Mouse (Mus musculus): ENCODE results near the gene Dcaf8. TPM values are rescaled to one million over a fixed set of nuclear protein-coding genes. Genes with fewer than 3 reads are reported as not detected.

The Dcaf8 gene
- polyA plus RNA-seq, 1 experiment: 77.2 TPM

DNA sequence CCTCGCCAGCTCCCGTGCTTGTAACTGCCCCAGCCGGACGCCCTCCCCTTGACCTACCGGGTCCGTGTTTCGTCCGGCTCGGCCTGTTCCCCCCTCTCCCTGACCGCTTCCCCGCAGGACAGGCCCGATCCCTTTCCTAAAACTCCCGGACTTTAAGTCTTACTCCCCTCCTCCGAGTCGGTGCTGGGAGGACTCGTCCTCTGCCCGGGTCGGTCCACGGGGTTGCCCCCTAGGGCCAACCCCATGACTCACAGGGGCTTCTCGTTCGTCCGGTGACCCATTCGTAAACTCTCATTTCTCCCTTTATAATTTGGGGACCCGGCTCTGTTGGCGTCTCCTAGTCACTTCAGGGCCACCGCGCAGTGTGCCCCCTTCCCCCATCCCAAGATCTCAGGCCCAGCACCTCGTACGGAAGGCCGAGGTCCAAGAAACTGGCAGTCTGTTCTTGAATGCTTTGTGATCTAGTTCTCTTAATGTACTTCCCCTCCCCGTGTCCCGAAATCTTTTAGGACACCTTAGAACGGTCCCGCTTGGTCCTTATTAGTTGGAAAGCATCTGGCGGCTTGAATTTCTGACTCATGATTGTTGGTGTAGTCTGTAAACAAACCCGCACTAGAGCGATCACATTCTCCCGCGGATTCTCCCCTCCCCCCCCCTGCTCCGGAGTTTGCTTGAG lies 533 bp downstream of the Dcaf8 start:
- no peak for DNase-seq (ENCODE audit: low read depth)

DNA sequence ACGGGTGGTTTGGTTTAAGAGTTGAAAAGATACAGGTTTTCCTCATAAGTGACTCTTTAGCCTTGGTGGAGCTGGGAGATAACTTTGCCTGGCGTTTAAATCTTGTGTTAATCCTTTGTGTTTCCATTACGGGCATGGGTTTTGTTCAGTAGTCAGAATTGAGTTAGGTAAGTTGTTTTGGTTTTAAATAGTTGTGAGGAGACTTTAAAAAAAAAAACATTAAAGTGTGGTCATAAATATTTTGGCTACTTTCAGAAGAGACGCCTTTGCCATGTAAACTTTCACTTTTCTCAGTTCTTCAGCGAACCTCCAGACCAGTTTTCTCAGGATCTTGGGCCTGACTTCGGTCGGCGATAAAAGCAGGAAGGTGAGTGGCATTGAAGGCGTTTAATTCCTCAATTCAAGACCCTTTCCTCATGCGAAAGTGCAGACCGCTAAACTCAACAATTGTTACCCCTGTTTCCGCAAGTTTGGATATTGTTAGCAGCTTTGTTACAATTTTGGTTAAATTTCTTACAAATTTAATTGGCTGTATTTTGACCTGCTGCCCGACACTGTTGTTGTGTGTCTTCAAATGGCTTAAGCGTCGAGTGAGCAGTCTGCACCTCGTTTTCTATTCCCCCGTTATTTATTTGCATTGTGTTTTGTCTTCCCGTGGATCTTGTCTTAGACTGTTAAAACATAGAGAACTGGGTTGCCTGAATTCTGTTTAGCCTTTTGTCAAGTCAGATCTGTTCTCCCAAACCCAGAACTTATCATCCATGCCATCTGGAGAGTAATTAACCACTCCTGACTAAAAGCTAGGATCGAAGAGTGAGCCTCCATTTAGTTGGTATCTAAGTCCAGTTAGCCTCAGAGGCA lies 1.3 kb downstream of the Dcaf8 start:
- DNase-seq (ENCODE audit: low read depth): no peak

DNA sequence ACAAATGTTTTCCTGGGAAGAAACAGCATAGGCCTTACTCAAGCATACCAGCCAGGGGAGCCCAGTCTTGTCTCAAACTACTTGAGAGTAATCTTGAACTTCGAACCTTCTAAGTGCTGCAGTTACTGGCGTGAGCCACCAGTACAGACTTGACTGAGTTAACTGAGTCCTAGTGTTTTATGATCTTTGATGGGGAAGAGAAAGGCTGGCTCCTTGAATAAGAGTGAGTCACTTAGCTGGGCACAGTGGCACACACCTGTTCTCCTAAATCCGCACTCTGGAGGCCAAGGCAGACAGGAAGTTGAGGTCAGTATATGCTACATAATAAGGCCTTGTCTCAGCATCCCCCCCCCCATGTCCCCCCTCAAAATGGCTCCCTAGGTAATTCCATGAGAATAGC lies 6.7 kb downstream of the Dcaf8 start:
- DNase-seq (ENCODE audit: low read depth): no peak

DNA sequence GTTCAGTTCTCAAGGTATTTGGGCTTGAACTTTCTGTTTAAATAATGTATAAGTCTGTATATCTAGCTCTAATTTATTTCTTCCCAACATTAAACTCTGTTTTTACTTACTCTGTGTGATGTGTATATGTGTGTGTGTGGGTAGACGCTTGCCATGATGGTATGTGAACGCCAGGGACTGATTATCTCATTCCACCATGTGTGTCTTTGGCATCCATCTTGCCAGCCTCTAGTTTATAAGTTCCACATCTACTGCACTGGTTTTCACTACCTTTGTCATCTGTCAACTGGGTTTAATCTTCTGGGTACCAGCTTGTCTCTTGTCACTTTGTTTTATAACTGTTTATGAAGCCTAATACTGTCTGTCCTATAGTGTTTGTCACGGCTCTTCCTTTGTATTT lies 7.6 kb downstream of the Dcaf8 start:
- DNase-seq (ENCODE audit: low read depth): no peak

DNA sequence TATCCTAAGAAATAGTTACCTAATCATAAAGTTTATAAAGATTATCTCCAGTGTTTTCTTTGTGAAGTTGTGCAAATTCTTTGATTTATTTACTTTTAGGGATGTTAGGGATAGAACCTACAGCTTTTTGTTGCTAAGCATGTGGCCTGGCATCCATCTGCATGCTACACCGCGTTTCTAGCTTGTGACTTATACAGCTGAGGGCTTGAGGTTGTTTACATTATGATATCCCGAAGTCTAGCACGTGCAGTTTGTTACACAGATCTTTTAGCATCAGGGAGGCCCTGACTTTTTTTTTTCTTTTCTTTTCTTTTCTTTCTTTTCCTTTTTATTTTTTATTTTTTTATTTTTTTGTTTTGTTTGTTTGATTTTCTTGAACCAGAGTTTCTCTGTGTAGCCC lies 12.1 kb downstream of the Dcaf8 start:
- DNase-seq (ENCODE audit: low read depth): no peak

DNA sequence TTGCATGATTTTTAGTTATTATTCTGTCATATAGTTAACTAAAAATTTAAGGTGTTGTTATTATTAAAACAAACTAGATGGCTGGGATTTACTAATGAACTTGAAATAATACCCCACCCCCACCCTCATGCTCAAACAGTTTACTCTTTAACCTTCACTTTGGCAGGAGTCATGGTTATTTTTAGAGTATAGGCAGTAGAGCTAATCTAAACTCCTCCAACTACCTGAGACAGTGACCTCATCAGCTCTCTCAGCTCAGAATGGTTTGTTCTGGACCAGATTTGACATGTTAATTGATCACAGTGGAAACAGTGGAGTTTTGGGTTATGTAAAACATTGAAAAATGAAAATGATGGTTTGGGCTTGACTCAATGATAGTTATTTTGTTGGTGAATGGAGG lies 12.6 kb downstream of the Dcaf8 start:
- DNase-seq (ENCODE audit: low read depth): no peak

DNA sequence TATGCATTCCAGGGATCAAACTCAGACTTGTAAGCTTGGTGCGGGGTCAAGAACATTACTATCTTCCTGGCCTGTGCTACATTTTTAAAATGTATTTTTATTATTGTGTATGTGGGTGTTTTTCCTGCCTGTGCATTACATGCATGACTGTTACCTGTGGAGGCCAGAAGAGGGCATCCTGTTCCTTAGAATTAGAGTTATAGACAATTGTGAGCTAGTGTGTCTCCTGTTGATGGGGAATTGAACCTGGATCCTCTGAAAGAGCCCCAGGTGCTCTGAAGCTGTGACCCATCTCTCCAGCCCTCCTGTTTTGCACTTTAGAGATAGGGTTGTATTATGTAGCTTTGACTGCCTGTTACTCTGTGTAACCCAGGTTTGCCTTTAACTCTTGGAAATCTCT lies 14.1 kb downstream of the Dcaf8 start:
- no peak for DNase-seq (ENCODE audit: low read depth)

DNA sequence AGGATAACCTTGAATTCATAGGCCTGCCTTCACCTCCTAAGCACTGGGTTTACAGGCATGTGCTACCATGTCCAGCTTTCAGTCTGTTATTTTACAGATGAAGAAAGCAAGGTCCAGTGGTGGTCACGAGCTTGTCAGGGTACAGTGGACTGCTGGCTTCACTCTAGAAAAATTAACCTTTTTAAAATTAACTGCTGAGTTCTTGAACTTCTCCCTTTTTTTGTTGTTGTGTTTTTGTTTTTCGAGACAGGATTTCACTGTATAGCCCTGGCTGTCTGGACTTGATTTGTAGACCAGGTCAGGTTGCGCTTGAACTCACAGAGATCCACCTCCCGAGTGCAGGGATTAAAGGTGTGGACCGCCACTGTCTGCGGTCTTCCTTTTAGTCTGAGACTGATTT lies 15.1 kb downstream of the Dcaf8 start:
- no peak for DNase-seq (ENCODE audit: low read depth)

DNA sequence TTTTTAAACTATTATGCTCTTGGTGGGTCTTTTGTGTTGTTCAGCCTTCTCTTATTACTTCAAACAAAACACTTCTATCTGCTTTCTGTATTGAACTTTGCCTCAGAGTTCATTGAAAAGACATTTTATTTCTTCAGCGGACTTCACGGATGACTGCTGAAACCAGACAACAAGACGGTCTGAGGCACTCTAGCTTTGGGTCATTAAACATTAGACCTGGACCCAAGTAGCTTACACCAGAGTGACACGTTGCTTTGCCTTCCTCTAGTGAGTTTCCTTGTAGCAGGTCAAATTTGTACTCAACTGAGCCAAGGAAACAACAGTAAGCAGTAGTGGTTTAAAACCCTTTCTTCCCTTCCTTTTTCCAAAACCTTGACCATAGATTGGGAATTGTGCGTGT lies 20.0 kb downstream of the Dcaf8 start:
- DNase-seq (ENCODE audit: low read depth): no peak

DNA sequence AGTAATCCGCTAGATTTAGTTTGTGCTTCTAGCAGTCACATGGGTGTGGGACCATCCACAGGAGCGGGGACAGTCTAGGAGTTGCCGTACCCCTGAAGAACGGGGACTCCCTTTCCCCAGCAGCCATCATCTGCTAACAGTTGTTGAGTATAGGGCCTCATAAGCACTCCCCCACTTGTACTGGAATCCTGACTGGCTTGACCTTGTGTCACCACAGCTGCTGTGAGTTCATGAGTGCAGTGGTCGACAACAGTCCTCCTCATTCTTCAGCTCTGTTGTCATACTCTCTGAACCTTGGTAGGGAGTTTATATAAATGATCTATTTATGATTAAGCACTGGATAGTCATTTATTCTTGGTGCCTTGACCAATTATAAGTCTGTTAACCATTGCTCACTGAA lies 21.9 kb downstream of the Dcaf8 start:
- no peak for DNase-seq (ENCODE audit: low read depth)

DNA sequence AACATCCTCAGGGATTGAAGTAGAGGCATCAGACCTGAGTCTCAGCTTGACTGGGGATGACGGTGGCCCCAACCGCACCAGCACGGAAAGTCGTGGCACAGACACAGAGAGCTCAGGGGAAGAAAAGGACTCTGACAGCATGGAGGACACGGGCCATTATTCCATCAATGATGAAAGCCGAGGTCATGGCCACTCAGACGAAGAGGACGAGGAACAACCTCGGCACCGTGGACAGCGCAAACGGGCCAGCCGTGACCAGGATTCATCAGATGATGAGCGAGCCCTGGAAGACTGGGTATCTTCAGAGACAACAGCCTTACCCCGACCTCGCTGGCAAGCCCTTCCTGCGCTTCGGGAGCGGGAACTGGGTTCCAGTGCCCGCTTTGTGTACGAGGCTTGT lies 24.5 kb downstream of the Dcaf8 start:
- DNase-seq (ENCODE audit: low read depth): no peak

DNA sequence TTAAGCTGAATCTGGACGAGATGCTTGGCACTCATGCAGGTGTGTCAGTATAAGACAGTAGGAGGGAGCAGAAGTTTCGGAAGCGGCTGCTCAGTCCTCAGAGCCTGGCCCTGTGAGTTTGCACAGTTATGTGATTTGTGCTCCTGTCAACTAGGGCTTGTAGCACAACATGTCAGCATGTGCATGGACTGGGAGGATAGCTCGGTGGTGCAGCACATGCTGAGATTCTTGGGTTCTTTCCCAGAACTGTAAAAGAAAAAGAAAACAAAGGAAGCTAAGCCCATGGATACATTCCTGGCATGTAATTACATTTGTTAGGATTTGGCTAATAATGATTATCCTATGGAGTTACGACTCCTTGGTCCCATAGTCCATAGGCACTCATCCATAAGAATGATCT lies 25.3 kb downstream of the Dcaf8 start:
- no peak for DNase-seq (ENCODE audit: low read depth)

DNA sequence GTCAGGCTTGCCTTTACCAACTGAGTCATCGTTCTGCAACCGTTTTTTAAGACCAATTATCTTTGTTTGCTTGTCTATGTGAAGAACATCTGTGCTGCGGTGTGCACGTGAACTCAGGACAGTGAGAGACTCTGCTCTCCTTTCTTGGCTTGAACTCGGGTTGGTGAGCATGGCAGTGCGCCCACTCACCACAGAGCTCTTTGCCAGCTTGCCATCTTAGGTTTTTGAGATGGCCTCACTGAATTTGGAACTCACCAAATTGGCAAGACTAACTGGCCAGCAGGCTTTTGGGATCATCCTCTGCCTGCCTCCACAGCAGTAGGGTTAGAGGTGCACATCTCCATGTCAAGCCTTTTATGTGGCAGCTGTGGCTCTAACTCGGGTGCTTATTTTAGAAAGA lies 29.9 kb downstream of the Dcaf8 start:
- DNase-seq (ENCODE audit: low read depth): no peak

DNA sequence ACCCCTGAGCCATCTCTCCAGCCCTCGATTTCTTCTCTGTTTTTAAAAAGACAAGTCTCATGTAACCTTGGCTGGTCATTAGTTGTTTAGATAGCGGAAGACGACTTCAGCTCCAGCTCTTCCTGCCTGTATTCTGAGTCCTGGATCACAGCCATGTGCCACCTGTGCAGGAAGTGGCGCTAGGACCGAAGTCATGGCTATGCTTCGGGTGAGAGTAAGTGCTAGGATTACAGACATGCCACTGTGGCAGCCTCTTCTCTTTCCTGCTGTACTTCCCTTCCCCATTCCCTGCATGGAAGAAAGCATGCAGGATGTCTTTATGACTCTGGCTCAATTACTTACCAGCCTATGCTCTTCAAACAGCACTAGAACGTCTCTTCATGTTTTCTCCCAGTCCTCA lies 31.2 kb downstream of the Dcaf8 start:
- no peak for DNase-seq (ENCODE audit: low read depth)

DNA sequence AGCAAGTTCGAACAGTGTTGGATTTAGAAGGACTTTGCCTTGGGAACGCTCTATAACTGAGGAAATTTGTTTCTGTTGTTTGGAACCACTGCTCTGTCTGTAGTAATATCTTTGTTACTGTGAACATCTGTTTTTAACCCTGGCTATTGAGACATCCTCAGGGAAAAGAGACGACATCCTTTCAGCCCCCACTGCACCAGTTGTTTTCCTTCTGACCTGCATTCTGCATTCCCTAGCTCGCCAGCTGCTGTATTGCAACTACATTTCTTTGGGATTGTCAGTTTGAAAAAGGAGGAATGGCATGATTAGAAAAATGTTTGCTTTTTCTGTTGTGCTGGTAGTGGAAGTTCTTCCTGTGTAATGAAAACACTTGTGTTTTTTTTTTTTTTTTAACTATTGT lies 33.0 kb downstream of the Dcaf8 start:
- DNase-seq (ENCODE audit: low read depth): no peak

DNA sequence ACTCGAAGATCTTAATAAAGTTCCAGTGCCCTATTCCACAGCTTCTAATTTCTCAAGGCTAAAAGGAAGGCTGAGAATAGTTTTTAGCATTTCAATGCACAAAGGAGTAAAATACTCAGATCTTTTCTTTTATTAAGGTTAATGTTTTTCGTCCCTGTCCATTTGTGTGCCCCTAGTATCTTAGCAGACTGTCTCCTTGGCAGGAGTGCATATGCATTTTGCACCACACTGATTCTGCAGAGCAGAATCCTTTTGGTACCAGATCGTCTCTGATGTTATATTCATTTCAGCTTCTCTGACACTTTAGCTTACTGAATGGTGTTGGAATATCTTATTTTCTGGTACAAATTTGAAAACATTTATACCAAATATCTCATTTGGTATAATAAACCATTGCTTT lies 33.9 kb downstream of the Dcaf8 start:
- DNase-seq (ENCODE audit: low read depth): no peak

DNA sequence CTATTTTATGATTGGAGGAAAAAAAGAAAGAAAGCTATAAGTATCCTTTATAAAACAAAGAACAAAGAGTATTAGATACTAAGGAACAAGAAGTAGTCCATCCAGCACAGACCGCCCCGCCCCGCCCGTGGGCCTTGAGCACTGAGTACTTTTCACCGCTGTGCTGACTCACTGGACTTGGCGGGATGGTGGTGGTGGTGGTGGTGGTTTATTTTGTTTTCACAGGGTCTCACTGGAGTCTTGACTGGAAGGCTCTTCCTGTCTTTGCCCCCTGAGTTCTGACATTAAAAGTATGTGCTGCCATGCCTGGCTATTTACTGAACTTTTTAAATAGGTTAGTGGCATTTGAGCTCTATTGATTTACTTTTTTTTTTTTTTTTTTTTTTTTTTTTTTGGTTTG lies 35.2 kb downstream of the Dcaf8 start:
- DNase-seq (ENCODE audit: low read depth): no peak

DNA sequence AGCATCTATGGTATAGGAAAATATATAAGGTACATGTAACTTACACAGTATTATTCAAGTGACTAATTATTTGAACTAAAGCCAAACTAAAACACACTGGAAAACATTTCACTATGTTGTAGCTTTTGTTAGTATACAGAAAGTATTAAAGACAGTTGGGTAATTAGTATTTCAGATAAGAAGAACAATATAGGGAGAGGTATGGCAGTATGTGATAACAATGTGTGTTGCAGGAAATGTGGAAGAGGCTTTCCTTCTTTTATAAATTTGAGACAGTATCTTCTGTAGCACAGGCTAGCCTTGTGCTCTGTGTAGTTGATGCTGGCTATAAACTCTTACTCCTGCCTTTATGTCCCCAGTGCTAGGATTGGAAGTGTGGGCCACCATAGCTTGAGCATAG lies 36.0 kb downstream of the Dcaf8 start:
- DNase-seq (ENCODE audit: low read depth): no peak

DNA sequence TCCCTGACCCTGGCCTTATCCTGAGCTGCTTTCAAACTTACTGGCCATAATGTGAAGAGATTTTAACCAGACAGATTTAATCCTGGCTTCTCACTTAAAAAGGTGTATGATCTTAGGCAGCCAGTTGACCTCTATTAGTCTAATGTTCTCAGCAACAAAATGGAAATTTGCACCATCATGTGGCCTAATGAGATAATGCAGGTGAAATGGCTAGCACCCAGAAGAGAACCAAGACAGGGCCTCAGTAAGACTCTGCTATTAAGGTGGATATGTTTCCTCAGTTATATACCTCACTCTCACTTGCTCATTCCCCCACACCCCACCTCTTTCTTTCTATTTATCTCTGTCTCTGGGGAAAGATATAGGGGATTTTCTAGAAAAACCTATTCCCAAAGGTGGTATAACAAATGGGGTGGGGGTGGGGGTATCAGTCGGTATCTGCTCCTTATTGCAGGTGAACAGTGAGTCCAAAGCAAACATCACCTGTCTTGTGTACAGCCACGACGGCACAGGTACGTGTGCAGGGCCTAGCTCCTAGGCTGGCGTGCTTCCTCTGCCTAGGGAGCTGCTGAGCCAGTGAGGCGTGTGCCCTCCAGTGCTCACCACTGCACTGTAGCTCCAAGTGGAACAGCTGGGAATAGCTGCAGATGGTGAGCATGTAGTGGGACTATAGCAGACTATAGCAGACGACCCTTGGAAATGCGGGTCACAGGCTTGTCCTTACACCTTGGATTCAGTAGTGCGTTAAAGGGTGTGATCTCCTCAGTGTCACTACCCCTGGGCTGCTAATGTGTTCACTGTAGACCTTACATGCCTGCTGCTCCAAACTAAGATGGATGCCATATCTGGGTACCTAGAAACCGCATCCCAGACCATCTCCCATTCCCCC lies 38.8 kb downstream of the Dcaf8 start:
- no peak for DNase-seq (ENCODE audit: low read depth)

DNA sequence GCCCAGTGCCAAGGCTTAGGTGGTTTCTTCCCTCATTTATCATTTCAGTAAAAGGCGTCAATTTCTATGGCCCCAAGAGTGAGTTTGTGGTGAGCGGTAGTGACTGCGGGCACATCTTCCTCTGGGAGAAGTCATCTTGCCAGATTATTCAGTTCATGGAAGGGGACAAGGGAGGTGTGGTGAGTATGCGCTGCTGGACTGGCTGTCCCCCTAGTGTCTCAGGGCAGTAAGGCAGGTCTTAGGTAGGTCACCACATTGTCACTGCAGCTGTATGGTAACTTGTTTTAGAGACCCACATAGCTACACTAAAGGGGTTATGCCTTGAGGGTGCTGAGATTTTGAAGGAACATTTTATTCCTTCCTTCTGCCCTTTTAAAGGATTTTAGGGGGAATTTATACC lies 41.0 kb downstream of the Dcaf8 start:
- no peak for DNase-seq (ENCODE audit: low read depth)

DNA sequence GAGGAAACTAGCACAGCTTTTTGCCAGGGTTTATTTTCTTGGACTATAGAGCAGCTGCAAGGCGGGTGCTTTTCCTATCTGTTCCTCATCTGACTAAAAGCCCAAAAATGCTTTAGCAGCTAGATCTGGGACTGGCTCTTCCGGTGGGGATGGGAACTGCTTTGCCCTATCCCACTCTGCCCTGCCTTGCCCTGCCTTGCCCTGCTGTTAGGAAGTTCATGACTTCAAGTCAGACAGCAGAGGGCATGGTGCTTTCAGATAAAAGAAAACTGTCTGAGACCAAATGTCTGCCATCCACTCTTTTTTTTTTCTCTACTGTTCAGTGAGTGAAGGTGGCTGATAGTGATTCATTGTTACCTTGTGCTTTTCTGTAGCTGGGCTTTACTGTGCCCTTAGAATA lies 43.7 kb downstream of the Dcaf8 start:
- DNase-seq (ENCODE audit: low read depth): no peak

DNA sequence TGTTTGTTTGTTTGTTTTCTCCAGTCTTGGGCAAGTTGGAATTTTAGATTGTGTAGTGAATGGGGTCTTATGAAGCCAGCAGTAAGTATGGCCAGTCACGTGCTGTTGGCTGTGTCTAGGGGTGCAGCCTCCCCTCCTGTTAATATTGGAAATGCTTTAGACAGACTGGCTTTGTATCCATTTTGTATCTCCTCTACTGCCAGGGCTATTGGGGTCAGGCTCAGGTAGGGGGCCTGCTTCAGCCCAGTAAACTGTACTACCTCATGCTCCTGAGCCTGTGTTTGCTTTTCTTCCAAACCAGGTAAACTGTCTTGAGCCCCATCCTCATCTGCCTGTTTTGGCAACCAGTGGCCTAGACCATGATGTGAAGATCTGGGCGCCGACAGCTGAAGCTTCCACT lies 44.3 kb downstream of the Dcaf8 start:
- no peak for DNase-seq (ENCODE audit: low read depth)

DNA sequence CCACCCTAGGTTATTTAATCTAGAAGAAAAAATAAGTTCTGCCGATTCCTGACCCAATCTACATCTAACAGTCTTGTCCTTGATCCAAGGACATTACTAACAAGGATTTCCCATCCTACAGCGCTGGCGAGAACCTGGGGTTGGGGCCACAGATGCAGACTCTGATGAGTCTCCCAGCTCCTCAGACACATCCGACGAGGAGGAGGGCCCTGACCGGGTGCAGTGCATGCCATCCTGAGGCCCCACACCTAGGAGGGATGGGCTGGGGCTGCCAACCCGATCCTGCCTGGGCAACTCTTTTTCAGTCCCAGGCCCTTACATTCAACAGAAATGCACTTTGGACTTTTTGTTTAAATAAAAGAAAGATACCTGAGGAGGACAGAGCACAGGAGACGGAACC lies 46.6 kb downstream of the Dcaf8 start:
- no peak for DNase-seq (ENCODE audit: low read depth)

Data from gonadal fat pad, adult 2 months (tissue).